Mouse (Mus musculus): Measurements from ENCODE around the gene Sipa1l1.

Sipa1l1 gene

DNA sequence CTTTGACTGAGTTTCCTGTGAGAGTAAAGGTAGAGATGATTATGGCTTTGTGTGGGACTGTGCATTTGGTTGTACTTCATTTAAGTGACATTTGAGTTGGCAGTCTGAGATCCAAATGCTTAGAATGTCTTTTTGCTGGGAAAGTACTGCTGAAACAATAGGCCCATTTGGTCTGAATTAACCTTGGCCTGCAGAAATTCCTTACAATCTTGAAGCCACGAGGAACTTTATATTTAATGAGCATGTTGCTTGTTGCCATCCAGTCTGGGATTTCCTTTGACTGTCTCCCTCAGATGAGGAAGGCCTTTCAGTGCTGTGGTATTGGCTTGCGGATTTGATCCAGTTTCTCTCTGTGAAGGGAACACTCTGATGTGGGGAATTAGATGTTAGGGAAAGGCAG, 43.9 kb downstream of the Sipa1l1 start:
- DNase-seq = no peak

DNA sequence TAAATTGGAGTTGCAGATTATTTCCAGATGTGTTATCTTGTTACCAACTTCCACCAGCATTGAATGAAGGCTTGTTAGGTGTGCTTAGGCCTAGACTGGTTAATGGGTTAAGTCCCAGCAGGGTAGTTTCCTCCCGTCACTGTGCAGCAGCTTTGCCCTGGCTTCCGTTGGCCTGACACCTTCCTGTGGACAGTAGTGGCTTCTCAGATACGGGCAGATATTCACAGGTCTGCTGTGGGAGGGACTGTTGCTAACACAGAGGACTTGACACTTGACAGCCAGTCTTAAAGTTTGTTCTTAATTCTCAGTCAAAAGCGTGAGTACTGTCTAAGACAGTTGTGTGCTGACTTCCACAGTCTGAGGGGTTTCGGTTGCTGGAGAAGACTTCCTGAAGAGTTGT, 45.8 kb downstream of the Sipa1l1 start:
- no peak for DNase-seq

DNA sequence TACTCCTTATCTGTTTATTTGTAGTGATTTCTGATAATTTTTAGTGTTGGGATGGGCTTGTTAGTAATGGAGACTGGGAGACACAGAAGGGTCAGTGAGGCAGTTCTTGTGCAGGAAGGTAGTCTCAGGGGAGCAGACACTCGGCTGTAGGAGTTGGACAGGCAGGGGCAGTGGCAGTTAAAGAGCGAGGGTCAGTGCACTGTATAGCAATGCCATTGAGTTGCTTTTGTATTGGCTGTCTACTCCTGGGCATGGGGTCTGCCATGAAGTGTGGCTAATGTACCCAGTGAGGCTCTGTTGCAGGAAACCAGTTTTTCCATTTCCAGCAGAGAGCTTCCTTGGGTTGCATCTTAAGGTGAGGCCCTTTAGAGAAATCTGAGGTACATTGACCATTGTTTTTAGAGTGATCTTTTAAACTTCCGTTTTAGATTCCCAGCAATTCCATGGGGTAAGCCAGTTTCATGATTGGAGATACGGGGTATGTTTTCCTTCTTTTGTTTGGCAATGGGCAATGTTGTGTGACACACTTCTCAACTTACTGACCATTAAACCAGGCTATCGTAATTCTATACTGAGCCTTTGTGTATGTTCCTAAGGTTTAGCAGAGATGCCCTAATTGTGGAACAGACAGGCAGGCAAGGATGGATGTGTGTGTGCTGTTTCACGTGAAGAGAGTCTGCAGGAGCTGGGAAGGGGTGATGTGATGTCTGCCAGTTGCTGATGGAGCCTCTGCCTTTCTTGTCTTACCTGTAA, 47.9 kb downstream of the Sipa1l1 start:
- DNase-seq = no peak

DNA sequence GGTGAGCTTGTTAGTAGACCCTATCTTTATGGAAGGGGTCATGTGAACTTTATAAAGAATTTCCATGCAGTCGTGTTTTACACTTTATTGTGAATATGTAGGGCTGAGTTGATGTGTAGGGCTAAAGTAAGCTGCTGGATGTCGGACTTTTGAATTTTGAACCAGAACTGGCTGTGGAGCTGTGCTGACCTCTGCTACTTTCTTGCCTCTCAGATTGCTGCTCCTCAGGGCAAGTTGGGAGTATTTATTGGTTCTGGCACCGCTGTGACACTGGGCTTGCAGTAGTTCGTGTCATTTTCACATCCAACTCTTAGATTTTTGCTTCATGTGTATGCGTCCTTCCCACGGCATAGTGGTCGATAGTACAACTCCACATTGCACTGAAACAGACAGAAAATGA, 49.1 kb downstream of the Sipa1l1 start:
- DNase-seq = no peak

DNA sequence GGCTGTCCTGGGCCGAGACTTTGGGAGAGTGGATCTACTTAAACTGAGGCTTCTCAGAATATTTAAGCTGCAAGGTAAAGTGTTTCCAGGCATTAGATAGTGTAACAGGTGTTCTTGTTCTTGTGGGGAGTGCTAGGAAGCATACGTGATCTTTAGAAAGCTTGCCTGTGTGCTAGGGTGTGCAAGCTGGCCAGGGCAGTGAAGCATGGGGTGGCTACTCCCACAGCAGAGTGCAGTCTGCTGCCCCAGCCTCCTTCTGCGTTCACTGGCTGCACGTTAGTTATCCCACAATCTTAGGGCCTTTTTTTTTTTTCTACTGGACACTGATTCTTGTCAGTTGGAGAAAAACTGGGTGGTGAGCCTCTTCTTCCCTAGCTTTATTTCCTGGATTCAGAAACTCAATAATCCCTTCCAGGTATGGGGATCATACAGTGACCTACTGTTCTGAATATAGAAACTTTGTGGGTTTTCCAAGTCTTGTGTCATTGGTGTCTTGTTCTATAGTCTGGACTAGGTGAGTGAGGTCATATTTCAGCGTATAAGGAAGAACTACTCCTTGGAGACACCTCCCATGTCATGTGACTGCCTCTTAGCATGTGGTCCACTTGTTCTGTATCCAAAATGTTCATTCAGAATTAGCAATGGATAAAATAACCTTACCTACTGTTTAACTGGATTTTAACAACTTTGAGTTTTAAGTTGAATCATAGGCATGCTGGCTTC, 51.4 kb downstream of the Sipa1l1 start:
- no peak for DNase-seq

DNA sequence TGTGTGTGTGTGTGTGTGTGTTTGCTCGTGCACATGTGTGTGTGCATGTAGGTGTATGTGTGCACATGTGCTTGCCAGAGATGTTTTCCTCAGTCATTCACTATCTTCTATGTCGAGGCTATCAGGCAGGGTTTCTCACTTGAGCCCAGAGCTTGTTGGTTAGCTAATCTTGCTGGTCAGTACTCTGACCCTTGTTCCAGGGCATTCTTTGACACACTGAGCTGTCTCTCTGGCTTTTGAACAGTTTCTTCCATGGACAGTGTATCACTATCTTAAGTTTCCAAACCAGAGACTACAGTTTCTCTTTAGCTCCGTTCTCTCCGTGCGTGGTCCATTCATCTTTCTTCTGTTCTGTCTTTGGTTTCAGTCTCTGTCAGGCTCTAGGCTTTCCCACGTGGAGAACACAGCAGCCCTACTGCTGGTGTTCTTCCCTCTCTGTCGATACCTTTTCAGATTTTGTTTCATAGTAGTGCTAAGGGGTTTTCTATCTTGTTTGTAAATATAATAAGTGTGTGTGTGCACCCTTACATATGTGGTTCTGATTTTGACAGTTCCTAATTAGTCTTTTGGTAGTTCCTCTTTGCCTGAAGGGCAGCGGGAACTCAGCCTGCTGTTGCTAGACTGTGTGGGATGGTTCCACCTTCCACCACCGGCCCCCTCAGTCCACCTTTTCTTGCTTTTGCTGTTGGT, 54.2 kb downstream of the Sipa1l1 start:
- DNase-seq = no peak

DNA sequence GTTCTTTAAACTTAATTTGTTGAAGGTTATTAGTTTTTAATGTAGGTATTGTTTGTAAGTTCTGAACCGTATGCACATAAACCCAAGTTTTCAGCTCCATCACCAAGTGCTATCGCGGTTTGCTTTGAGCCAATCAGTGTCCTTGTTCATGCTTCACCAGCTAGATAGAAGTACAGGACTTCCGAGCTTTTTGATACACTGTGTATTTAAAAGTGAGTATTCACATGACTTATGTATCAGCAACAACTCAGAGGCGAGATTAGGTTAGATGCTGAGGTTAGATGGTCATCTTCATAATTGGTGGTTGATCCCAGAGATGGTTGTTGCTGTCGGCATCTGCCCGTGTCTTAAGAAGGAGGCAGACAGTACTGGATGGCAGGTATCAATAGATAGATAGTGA, 55.7 kb downstream of the Sipa1l1 start:
- DNase-seq = no peak

DNA sequence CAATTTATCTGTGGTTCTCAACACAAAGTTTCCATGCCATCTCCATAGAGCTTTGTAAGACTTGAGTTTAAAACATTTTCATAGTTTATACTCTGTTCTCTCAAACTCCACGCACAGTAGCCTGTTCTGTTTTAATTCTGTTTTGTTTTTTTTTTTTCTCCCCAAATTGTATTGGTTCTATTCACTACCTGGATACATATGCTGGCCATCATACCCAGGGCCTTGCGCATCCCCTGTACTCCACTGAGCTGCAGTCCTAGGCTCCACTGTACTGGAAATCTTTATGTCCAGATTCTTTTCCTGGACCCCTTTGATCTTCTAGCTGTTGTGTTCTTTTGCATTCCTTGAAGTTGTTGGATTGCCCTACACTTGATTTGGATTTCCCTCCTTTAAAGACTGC, 56.2 kb downstream of the Sipa1l1 start:
- no peak for DNase-seq

DNA sequence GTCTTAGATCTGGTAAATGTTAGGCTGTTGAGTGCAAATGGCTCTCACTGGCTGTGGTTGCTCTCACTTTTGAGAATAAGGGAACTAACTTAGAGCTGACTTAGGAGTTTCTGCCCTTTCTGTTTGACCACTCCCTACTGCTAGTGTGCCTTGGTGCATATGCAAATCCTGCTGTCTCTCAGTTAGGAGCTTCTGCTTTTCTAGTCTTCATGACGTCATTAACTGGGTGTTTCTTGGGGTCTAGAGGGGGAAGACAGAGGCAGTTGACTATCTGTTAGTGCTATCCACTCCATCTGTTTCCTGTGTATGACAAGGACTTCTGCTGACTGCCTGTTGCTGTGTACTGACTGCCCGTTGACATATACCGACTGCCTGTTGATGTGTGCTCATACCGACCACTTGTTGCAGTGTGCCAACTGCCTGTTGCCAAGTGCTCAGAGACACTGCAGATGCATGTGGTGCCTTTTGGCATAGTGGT, 56.7 kb downstream of the Sipa1l1 start:
- peak; percentile 33 to 36 for DNase-seq

DNA sequence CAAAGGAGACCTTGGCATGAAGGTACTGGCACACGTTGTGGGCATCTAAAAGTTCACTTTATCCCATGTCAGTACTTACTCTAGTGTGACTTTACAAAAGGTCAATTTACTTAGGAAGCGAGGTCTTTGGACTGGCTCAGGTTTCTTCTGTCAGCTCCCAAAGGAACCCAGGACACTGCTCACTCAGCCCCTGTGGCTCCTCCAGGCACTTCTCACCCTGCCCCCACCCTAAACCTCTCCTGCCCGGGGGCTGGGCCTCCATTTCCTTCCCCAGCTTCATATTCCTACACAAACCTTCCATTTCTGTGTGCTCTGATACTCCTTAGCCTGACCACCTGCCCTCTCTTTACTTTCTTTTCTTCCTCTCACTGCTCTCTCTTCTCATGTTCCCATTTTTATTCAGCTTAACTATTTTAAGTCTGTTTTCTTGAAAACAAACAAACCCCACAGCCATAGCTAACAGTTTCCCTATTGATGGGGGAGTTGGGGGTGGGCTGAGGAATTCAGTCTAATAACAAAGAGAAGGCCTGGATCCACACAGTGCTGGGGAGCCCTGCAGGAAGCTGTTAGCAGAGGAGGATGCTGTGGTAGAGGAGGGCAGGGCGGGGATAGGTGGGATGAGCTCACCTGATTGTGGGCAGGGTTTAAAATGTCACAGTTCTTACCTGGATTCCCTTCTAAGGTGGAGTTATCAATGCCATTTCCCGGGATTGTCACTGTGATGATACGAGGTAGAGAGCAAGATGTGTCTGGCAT, 57.4 kb downstream of the Sipa1l1 start:
- no peak for DNase-seq

DNA sequence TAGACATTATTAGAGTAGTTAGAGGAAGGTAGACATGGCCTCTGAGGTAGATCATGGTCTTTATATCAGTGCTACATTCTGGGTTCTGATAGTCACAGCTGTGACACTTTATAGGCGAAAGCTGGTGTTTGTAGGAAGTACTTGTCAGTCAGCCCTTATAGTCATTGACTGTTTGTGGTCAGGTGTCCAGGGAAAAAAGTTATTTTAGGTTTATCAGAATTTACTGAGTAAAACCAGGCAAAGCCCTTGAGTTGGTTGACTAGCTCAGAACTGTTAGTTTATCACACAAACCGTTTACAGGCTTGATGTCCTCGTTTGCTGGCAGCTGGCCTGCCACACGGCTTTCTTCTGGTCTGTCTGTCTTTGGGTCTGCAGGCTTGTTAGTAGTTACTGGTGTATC, 61.0 kb downstream of the Sipa1l1 start:
- DNase-seq = no peak

DNA sequence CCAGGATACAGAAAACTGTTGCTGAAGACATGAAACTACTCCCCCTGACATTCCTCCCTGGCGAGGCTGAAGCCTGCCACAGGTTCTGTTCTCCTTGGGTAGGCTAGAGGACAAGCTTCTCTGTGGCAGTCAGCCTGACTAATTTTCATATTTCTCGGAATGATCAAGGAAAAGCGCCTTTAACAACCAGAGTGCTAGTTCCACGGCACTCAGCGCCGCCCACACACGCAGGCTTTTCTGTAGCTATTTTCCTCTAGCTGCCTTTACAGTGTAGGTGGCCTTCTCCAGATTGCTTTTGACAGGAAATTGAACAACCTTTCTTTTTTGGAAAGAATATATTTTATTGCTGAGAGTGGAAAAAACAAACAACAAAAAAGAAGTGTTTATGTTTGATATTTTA, 62.1 kb downstream of the Sipa1l1 start:
- DNase-seq = no peak

DNA sequence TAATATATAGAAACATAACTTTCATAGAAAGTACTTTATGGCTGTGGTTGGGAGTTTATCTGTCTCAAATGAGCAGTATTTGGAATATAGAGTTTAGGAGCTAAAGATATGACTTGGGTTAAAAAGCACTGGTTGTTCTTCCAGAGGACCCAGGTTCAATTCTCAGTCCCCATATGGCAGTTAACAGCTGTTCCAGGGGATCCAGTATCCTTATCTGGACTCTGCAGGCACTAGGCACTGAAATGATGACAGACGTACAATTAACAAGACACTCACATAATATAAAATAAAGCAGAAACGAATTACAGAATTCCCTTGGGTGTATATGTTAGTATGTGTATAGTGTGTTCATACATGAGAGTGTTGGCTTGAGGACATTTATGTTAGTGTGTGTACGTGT, 64.1 kb downstream of the Sipa1l1 start:
- no peak for DNase-seq

DNA sequence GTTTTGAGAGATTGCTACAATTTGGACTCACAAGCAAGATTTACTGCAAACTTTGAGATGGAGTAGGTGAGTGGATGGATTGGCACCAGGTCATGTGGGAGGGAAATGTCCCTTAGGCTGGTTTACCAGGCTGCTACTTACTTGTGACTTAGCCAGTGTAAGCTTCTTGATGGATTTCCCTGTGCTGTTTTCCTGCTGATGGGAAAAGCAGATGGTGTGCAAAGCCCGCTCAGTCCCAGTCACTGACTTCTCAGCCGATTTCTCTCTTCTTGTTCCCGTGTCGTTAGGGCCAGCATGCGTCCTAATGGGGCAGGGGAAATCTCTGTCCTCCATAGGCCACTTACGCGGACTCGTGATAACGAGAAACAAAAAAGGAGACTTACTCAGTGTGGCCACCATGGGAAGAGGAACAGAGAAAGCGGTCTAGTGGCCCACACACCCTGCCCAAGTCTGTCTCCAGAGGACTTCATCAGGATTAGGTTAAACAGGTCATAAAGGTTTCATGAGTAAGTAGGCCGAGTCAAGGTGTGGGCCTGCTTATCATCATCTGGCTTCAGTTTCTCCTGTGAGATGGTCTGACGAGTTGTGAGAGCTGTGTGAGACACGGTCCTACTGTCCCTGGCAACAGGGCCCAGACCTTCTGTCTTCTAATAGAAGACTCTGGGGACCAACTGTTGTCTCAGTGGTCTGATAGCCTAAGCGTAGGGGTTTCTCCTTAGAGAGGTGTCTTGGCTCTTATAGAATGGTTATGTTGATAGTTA, 65.5 kb downstream of the Sipa1l1 start:
- DNase-seq = no peak

DNA sequence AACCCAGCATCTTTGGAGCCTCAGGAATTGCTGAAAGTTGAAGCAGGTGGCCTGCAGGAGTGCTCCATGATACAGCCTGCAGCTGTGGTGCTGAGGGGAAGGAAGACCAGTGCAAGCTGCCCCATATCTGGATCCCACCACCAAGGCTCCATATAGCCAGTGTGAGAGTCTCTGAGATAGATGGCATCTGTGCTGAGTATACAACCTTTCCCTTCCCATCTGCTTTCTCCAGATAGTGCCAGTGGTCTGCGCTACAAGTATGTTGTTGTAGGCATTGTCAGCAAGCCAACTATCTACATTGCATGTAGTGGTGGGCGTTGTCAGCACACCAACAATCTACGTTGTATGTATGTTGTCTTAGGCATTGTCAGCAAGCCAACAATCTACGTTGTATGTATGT, 68.0 kb downstream of the Sipa1l1 start:
- DNase-seq = no peak

DNA sequence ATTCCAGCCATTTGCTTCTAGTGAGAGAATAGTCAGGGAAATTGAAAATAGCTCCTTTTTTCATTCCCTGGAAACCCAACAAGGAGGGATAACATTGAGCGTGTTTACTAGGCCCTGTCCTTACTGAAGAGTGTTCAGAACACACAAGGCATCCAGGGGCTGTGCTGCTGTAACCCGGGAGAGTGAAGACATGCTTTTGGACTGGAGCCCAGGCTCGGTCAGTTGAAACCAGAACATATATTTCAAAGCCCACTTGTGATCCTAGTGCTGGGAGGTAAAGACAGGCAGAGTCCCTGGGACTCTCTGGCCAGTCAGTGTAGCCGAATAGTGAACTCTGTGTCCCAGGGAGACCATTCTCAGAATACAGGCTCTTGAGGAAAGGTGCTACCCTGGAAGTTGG, 68.8 kb downstream of the Sipa1l1 start:
- no peak for DNase-seq

DNA sequence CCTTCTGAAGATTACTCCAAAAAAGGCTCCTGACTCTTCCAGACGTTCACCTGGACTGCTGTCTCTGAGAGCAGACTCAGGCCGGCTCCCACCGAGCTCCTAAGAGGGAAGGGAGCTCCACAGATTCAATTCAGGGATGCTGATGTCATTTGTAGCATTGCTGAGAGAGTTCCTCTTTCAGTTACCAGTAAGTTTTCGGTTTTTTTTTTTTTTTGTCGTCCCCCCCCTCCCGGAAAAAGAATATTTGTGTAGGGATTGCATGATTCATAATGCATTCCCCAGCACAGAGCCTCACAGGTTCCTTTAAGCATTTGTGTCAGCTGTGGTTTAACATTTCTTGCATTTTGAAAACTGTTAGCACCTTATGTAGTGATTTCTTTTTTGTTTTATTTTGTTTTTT, 71.6 kb downstream of the Sipa1l1 start:
- no peak for DNase-seq

DNA sequence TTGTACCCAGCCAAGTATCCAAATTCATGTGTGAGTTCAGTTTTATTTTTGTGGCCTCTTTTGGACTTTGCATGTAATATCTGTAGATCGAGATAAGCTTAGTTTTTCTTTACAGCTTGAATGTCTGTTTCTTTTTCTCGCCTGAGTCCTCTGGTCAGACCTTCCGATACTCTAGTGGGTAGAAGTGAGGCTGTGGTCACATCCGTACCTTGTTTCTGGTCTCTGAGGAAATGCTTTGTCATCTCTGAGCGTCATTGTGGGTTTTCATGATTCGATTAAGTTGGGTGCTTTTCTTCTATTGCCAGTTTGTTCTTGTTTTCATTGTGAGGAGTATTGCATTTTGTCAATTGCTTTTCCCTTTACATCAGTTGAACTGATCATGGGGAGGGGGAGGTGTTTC, 76.1 kb downstream of the Sipa1l1 start:
- no peak for DNase-seq

DNA sequence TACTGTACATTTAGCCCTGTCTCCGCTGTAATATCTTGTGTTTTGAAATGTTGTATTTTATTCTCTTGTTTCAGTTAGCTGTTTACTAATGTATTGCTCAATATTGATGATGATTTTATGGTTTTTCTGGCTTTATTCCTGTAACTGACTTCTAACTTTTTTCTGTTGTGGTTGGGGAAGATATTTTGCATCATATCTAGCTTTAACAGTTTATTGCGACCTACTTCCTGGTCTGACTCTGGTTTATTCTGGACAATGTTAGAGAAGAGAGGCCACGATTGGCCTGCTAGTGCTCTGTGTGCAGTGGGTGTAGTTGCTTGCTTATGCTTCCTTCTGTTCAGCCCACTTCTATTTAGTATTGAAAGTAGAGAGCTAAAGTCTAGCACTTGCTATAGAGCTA, 77.3 kb downstream of the Sipa1l1 start:
- no peak for DNase-seq

DNA sequence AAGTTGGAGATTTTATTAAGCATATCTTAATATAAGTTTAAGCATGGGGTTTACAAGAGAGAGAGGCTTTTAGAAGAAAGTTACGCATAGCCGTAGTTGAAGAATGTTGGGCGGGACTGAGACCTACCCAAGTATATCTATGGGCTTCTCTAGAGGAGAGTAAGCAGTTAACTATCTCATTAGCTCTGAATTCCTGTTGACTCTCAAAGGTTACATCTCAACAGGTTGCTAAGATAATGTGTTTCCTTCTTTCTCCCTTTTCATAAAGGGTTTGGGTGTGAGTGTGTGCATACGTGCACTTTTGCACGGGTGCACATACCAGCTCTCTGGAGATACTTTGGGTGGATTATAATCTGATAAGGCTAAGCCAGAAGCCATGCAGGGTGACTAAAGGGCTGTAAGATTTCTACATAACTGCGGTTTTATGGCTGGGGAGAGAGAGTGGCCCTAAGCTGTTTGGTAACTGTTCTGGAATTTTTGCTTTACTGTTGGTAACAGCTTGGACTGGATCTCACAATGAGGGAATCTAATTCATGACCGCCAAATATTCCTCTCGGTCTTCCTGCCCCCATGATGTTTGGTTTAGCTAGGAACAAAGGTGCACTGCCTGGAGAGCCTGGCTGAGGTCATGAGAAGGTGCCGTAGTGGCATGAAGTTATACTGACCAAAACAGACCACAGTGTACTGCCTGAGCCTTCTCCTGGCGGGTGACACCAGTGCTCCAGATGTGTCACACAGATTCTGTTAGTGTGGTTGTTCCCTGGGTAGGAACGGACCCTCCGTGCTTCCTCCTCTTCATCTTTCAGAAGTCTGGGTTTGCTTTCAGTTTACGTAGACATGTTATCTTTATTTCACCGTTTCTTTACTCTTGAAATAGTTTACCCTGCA, 78.5 kb downstream of the Sipa1l1 start:
- no peak for DNase-seq

DNA sequence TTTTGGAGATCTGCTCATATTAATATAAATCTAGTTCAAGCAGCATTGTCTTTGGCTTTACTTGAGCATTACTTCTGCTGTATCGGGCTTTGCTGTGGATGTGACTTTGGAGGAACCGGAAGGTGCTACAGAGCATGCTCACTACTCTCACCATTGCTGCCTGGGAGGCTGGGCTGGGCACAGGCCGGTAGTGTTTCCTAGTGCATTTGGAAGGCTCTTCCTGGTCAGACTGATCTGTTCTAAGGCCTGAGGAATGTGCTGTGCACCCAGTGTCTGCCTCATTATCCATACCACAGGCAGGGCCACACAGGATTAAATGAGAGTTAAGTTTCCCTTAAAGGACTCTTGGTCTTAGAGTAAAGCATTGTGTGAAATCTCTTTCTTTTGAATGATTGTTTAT, 79.4 kb downstream of the Sipa1l1 start:
- DNase-seq = no peak

Data from spleen, adult 18-20 months (tissue).